Mouse (Mus musculus) inflammation-experienced regulatory T-cells, adult 16 weeks (primary cell): ENCODE data around the gene Olfr371. TPM values are rescaled to one million over a fixed set of nuclear protein-coding genes. Genes with fewer than 3 reads are reported as not detected.

Experiments used
- polyA plus RNA-seq: library from polyadenylated mRNA; unstranded; fragments of 100-300 nt; shearing (Covaris generic); gene quantifications from one replicate; pipeline ENCODE4 v1.2.1, GENCODE M21; 2017

Olfr371 gene
- polyA plus RNA-seq = not detected

GRCm38 (mm10) chr8:85225688-85226087 lies at the start of gene Olfr371:
Gene Olfr371, plus strand, starts transcription at chr8:85225988.

Other genes with a start within 250 kb of the Olfr371 start
- gene Junb, start 247.3 kb upstream of the Olfr371 start, polyA plus RNA-seq = 568 TPM
- gene Hook2, start 235.4 kb upstream of the Olfr371 start, polyA plus RNA-seq = 10.4 TPM
- gene Best2, start 211.5 kb upstream of the Olfr371 start, polyA plus RNA-seq = not detected
- gene Asna1, start 200.7 kb upstream of the Olfr371 start, polyA plus RNA-seq = 40.2 TPM
- 202 TPM for gene Trir, start 199.2 kb upstream of the Olfr371 start, polyA plus RNA-seq
- gene Tnpo2, start 189.1 kb upstream of the Olfr371 start, polyA plus RNA-seq = 49.4 TPM
- 9.1 TPM for gene Fbxw9, start 165.9 kb upstream of the Olfr371 start, polyA plus RNA-seq
- 2.4 TPM for gene Gm5741, start 158.0 kb upstream of the Olfr371 start, polyA plus RNA-seq
- gene Dhps, start 154.2 kb upstream of the Olfr371 start, polyA plus RNA-seq = 82.7 TPM
- 178 TPM for gene Wdr83os, start 145.2 kb upstream of the Olfr371 start, polyA plus RNA-seq
- gene Wdr83, start 144.7 kb upstream of the Olfr371 start, polyA plus RNA-seq = 40.6 TPM
- gene Man2b1, start 142.7 kb upstream of the Olfr371 start, polyA plus RNA-seq = 177 TPM
- not detected for gene Zfp791, start 102.9 kb upstream of the Olfr371 start, polyA plus RNA-seq
- not detected for gene Cks1brt, start 74.1 kb upstream of the Olfr371 start, polyA plus RNA-seq
- gene Orc6, start 73.6 kb downstream of the Olfr371 start, polyA plus RNA-seq = 25.7 TPM
- 131 TPM for gene Vps35, start 73.8 kb downstream of the Olfr371 start, polyA plus RNA-seq
- not detected for gene Mylk3, start 160.4 kb downstream of the Olfr371 start, polyA plus RNA-seq
- 45.5 TPM for gene 4921524J17Rik, start 206.8 kb downstream of the Olfr371 start, polyA plus RNA-seq